Mouse (Mus musculus): Measurements from ENCODE around the gene Foxk1.

Foxk1 gene

DNA sequence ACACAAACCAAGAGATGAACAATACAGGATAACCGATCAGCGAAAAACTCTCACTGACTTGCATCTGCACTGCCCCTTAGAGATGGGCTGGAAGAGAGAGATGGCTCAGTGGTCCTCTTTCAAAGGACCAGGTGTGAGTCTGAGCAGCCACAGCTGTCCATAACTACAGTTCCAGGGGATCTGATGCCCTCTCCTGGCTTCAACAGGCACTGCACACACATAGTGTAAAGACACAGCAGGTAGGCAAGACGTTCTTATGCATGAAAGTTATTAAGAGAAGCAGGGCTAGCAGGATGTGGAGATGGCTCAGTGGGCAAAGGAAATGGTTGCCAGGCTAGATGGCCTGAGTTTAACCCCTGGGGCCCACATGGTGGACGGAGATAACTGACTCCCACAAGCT, 13.6 kb upstream of the Foxk1 start:
- no peak for DNase-seq (ENCODE audit: low spot score in 2 of 2)

DNA sequence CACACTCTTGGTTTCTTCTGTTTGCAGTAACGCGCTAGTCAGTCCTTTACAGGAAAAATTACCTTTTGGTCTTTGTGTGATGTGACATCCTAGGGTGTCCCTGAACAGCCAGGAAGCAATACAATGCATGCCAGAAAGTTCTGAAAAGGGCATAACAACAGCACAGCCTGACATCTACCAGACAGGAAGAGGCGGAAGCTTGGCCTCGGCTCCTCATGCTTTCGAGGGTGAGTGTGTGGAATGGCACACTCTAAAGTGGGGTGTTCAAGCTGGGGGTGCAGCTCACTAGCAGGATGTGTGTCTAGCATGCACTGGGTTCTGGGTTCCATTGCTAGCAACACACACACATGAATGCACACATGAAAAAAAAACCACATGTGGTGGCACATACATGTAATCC, 9.6 kb upstream of the Foxk1 start:
- DNase-seq (ENCODE audit: low spot score in 2 of 2), result no peak

DNA sequence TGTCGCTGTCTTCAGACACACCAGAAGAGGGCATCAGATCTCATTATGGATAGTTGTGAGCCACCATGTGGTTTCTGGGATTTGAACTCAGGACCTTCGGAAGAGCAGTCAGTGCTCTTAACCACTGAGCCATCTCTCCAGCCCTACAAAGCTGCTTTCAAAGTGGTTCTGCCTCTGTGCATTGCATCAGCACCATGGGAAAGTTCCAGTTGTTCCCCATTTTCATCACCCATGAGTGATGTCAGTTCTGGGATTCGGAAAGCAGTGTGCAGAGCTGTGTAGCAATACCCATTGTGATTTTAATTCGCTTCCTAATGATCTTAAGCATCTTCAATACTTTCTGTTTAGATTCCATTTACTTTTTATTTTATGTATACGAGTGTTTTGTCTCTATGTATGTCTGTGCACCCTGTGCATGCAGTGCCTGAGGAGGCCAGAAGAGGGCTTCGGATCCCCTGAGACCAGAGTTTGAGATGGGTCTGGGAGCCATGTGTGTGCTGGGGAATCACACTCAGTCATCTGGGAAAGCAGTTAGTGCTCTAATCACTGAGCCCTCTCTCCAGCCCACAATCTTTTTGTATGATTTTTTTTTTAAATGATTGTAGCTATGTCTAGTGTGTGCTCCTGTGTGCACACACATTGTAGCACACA, 6.6 kb upstream of the Foxk1 start:
- no peak for DNase-seq (ENCODE audit: low spot score in 2 of 2)

DNA sequence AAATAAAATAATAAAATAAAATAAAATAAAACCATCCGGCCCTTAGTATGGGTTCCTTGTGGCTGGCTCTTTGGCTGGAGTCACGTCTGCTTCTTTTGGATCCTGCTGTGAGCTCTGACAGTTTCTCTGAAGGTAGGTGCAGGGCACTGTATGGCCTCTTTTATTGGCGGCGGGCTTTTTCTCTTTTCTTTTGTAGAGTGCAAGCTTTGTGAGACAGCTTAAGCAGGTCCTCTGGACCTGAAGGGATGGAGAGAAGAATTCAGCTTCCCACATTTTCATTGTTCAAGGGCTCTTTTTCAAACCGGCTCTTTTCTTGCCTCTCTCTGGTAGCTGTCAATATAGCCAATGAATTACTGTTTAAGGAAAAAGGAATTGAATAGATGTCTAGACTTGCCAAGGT, 5.4 kb upstream of the Foxk1 start:
- no peak for DNase-seq (ENCODE audit: low spot score in 2 of 2)

DNA sequence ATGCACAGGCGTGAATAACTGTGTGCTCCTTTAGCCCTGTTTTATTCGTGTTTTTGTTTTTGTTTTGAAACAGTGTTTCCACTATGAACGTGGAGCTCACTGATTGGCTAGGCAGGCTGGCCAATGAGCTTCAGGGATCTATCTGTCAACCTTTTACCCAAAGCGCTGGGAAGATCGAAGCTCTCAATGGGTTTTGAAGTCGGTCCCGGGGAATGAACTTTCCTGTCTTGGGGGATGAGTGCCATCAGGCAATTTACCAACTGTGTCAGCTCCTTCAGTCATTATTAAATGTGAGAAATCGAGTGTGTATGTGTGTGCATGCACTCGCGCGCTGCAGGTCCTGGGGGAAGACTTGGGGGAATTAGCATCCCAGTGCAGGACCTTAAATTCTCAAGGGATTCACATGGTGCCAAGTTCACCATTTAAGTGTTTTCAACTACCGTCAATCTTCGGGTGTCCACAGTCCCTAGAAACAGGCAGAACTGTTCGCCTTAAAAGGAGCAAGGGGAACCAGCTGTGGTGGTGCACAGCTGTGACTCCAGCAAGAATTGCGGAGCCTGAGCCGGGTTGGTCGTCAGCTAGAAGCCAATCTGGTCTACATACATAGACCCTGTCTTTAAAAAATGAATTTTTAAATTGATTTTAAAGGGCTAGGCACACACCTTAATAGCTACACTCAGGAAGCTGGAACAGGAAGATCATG, 965 bp upstream of the Foxk1 start:
- peak; percentile 39 to 50 for DNase-seq (ENCODE audit: low spot score in 2 of 2)

DNA sequence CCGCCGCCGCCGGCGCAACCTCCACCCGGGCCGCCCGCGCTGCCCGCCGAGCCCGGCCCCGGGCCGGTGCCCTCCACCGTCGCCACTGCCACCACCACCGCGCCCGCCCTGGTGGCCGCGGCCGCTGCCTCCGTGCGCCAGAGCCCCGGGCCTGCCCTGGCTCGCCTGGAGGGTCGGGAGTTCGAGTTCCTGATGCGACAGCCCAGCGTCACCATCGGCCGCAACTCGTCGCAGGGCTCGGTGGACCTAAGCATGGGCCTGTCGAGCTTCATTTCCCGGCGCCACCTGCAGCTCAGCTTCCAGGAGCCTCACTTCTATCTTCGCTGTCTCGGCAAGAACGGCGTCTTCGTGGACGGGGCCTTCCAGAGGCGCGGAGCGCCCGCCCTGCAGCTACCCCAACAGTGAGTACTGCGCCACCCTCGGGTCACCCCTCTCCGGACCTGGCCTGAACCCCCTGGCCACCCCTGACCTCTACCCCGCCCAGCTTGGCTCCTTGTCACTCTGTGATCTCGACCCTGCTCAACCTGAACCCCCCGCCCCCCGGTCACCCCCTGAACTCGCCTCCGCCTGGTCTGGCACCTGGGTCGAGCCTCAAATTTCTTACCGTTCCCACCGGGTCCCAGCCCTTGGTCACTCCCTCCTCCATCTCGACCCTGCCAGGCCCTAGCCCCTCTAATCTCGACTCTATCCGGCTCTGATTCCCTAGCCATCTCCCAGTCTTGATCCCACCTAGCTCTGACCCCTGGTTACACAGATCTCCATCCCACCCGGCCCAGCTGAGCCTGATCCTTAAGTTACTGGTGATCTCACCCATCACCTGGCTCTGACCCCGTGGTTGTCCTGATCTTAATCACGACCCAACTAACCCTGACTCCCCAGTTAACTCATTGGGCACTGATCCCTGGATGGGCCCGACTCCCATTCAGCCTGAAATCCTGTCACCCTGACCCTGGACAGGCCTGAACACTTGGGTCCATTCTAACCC, 636 bp downstream of the Foxk1 start:
- DNase-seq (ENCODE audit: low spot score in 2 of 2), result peak; percentile 68 to 69

DNA sequence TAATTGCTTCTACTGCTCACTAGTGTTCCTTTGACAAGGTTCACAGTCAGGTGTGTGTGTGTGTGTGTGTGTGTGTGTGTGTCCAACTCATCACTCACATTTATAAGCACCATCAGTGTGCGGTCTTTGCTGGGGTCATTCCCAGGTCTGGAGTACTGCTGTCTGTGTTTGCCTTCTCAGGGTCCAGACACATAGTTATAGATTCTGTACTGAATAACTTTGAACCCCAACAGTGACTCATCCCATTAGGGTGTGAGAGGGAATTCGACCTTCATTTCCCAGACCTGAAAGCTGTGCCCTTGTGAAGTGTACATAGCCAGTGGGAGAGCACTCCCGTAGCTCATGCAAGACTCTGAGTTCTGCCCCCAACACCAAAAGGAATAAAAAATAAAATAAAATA, 2.4 kb downstream of the Foxk1 start:
- DNase-seq (ENCODE audit: low spot score in 2 of 2), result no peak

DNA sequence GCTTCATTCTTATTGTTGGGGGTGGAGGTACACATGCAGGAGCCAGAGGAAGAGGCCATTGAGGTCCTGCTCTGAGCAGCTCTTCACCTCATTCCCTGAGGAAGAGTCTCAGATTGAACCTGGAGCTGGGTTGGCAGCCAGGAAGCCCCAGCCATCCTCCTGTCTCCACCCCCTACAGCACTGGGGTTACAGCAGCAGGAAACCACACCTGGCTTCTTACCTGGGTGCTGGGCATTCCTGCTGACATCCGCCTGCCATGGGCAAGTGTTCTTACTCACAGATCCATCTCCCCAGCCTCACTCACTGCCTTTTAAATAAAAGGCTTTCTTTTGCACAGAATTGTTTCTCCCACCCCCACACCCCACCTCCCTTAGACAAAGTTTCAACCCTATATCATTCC, 3.0 kb downstream of the Foxk1 start:
- DNase-seq (ENCODE audit: low spot score in 2 of 2), result peak in 1 of 2 experiments; percentile 27

DNA sequence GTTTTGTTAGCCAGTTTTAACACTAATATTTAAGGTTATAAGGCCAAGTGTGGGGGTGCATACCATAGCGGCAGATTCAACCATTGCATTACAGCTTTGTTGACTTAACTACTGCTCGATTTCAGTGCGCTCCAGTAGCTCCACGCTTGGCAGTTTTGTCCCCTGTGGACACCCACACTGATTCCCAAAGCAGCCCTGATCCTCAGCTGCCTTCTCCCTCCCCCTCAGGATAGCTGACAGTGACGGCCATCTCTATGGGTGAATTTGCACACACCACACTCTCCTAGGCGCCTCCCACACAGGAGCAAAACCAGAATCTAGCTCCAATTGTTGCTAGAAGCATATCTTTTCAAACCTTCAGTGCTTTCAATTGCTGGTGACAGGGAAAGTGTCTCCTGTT, 4.1 kb downstream of the Foxk1 start:
- peak; percentile 60 to 73 for DNase-seq (ENCODE audit: low spot score in 2 of 2)

DNA sequence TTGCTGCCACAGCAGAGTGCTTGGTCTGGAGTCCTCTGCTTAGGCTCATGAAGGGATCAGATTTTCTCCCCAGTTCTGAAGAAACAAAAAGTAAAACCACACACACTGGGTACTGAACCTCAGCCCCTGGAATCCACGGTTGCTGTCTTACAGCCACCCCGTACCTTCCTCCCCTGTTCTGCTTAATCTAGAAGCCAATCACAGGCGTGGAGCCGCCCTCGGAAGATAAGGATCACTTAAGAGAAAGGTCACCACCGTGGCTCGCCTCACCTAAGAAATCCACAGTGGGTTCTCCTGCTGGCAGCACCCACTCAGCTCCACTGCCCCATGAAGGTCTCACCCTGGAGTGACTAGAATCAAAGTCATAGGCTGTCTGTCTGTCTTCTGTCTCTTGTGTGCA, 5.1 kb downstream of the Foxk1 start:
- DNase-seq (ENCODE audit: low spot score in 2 of 2), result peak in 1 of 2 experiments; percentile 22

DNA sequence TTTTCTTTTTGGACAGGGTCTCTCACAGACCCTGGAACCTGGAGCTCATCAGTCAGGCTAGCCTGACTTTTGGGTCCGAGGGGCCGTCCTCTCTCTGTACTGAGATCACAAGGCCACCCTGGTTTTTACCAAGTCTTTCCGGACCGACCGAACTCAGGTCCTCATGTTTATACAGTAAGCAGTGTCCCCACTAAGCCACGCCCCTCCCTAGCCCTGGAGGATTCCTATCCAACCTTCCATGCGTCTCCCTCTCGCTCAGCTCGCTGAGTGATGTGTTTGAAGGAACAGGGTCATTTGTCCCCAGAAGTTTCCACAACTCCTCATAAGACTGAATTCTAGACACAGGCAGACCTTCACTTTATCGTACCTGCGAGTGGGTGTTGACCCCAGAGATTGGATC, 5.6 kb downstream of the Foxk1 start:
- DNase-seq (ENCODE audit: low spot score in 2 of 2), result peak in 1 of 2 experiments; percentile 36

DNA sequence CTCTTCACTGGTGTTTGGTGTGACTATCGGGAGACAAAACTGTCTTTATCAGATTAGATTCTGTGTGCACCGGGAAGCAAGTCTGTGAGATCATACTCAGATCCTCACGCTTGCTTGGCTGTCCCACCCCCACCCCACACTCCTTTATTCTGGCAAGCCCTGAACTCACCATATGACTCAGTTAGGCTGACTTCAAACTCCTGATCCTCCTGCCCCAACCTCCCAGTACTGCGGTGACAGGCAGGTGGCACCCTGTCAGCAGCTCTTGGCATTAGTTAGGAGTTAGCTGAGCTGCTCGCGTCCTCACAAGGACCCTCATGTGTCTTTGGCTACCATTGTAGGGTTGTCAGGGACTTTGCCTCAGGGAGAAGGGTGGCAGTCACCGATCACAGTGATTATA, 6.1 kb downstream of the Foxk1 start:
- peak in 1 of 2 experiments; percentile 27 for DNase-seq (ENCODE audit: low spot score in 2 of 2)

DNA sequence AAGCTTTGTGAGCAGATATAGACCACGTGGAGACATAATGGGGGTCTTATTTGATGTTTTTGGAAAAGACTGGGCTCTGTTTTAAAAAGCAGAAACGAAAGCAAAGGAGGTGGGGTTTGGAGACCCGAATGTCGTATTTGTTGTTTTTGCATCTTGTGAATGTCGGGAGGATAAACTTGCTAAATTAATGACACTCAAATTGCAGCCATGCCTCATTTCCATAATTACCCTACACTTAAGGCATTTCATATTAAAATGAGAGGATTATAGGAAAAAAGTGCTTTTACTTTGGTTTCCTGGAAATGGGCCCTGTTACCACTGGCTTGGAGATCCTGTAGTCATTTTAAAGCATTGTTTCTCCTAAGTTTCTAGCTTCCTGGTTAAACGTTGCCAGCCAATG, 7.9 kb downstream of the Foxk1 start:
- DNase-seq (ENCODE audit: low spot score in 2 of 2), result no peak

DNA sequence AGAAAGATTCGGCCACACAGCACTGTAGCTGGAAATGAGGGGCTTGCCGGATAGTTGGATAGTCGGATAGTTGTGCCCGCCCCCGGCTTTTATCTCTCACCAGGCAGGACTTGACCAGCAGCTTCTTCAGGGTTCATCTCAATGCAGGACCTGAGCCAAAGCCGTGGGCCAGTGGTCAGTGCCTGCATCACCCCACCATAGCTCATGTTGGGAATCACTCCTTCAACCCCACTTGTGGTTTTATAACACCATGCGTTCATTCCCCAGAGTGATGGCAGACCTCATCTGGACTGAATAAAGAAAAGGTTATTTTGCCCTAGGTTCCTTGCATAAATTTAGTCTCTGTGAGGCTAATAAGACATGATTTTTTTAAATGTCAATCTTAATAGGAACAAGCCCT, 9.1 kb downstream of the Foxk1 start:
- no peak for DNase-seq (ENCODE audit: low spot score in 2 of 2)

DNA sequence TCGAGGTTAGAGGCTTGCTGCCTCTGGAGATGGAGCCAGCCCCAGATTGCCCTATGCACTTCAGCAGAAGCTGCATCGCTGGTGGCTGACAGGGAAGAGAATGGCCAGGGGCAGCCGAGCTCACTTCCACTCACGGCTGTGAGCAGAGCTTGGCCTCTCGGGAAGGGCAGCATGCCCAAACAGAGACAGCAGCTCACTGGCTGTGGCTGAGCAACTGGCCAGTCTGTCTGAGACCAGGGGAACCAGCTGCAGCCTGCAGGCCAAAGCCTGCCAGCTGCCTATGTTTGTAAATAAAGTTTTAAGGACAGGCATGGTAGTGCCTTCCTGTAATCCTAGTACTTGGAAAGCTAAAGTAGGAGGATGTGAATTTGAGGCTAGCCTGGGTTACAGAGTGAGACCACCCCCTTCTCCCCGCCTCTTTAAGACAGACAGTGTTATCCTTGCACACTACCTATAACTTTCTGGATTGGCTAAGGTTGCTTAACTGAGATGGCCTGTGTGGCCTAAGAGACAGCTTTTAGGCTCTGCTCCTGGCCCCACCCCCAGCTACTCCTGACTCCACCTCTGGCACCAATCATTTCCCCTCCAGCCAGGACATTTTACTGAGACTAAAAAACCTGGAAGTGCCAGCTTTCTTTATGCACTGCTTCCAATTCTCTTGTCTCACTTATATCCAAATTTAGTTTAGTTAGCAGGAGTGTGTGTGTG, 11.5 kb downstream of the Foxk1 start:
- DNase-seq (ENCODE audit: low spot score in 2 of 2), result peak in 1 of 2 experiments; percentile 61

DNA sequence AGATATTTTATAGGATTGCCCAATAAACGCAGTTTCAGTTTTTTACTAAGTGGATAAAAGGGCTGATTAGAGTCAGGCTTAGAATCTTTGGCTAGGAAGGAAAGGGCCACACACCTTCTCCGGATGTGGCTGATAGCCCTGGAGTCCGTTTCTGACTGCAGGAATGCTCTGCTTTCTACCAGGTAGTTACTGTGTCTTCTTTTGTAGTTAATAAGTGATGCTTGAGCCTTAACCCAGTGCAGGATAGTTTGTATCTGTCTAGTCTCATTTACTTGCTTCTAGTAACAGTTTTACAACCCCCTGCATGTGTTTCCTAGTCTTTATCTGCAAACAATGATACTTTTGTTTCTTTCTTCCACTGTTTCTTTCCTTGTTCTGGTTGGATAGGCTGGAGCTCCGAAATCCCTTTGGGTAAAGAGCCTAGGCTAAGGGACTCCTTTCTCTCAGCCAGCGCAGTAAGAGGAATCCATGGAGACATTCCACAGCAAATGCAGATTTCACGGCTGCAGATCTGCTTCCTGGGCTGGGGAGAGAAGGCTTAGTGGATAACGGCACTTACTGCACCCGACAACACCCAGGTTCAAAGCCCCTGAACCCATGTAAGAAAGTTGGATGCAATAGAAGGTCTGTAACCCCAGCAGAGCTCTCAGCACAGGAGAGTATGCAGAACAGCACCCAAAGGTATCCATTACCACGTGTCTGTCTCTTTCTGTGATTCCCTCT, 12.6 kb downstream of the Foxk1 start:
- DNase-seq (ENCODE audit: low spot score in 2 of 2), result no peak

DNA sequence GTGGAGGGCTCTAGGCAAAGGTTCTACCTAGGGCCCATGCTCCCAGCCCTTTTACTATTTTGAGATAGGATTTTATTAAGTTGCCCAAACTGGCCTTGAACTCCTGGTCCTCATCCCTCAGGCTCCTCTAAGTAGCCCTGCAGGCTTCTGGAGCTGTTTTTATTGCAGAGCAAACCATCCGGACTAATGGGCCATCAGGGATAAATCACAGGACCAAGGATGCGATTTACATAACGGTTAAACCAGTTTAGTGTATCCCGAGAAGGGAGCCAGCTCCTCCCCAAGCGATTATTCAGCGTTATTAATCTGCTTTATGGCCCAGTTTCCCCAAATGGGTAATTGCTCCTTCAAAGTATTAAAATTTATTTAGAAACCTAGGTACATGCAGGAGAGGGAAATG, 14.1 kb downstream of the Foxk1 start:
- no peak for DNase-seq (ENCODE audit: low spot score in 2 of 2)

DNA sequence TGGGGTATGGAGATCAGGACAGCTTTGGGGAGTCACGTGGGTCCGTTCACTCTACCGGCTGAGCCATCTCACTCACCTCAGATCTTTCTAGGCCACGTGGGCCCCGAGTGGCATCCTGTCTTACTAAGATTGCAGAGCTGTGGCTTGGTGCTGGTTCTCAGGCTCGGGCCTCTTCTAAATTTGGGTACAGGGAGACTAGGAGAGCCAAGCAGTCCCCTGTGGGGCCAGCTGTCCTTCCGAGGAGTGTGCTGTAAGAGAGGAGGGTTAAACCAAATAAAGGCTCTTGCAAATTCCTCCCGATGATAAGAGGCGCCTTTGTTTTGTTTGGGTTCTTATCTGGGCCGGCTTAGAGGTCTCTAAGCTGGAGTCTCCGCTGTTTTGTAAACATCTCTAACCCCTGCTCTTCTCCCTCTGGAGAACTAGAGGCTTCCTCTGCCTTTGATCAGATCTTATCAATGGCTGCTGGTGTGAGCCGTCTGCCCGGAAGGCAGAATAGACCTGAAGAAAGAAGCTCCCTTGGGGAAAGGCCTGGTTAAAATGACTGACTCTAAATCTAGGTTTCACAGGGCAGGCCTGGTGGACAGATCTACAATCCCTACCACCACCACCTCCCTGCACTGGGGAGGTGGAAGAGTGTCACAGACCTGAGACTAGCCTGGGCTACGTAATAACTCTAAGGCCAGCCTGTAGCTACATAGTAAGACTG, 14.9 kb downstream of the Foxk1 start:
- DNase-seq (ENCODE audit: low spot score in 2 of 2), result no peak

DNA sequence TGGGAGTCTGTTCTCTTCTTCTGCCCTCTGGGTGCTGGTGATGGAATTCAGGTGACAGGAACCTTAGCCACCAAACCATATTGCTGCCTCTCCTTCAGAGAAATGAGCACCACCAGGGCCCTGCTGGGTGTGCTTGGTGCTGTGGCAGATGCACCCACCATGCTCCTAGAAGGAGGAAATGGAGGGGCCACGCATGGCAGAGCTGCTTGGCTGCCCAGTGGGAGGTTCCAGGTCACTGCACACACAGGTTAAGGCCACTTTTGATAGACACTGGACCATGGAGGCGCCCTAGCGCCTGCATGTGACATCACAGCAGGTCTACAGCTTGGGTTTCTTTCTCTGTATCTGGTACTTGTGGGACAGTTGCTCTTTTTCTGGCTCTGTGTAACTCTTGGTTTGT, 15.8 kb downstream of the Foxk1 start:
- no peak for DNase-seq (ENCODE audit: low spot score in 2 of 2)

DNA sequence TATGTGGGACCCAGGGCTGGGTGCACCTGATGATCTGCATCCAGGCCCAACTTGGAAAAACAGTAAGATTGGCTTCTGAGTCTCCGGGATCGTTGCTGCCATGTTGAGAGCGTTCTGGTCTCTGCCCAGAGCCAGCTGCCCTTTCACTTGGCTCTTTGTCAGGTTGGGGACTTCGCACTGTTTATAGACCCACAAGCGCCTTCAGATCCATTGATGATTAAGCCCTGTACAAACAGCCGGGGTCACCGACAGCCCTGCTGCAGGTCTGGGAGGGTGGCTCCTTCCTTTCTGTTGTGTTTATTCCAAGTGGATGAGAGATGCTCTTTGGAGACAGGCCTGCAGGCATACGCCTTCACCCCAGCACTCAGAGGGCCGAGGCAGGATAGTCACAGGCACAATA, 16.6 kb downstream of the Foxk1 start:
- no peak for DNase-seq (ENCODE audit: low spot score in 2 of 2)

DNA sequence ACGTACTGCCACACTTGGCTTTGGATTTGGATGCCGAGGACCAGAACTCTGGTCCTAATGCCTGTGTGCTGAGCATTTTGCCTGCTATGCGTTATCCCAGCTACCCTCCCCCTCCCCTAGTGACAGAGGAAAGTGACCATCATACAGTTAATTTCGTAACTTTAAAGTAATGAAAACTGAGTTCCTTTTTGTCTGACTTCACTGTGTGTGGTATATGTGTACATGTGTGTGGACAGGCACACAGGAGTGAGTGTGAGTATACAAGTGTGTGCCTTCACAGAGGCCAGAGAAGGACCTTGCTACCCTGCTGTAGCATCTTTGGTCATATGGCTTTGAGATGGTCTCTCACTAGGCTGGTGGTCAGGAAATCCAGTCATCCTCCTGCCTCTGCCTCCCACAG, 17.1 kb downstream of the Foxk1 start:
- no peak for DNase-seq (ENCODE audit: low spot score in 2 of 2)
